Mouse (Mus musculus) stomach, postnatal 0 days (tissue): ENCODE results near the gene Rpl26. TPM values are rescaled to one million over a fixed set of nuclear protein-coding genes. Genes with fewer than 3 reads are reported as not detected.
"Not testable (repeated sequence)": the region's sequence is repeated elsewhere in the genome, so short reads cannot be mapped to it uniquely, and the experiment has no call there.

Experiments used
- ATAC-seq: fragments of 200-750 bp; cut with Nextera tagmentation; 2 replicates; pipeline ENCODE4 v1.8.0; 2017; ENCODE audit not compliant: low FRiP score, low TSS enrichment
- DNase-seq: peaks from one replicate; pipeline ENCODE4 v3.0.0-alpha.2; 2016; ENCODE audit warnings: low spot score
- H3K27ac ChIP-seq: fragments of 300-500 bp; sonication (generic); replicated peaks from 2 replicates; pipeline ENCODE4 v1.5.1; 2014; ENCODE audit warnings: mild to moderate bottlenecking, control low read depth
- H3K27me3 ChIP-seq: fragments of 300-500 bp; sonication (generic); 2 replicates; pipeline ENCODE4 v1.6.1; 2014; ENCODE audit warnings: low read length; ENCODE audit not compliant: control insufficient read depth, insufficient read depth
- H3K36me3 ChIP-seq: fragments of 300-500 bp; sonication (generic); 2 replicates; pipeline ENCODE4 v1.6.1; 2014; ENCODE audit warnings: low read length, mixed read lengths; ENCODE audit not compliant: control insufficient read depth, insufficient read depth
- H3K4me1 ChIP-seq: fragments of 300-500 bp; sonication (generic); replicated peaks from 2 replicates; pipeline ENCODE4 v1.6.1; 2014; ENCODE audit warnings: antibody characterized with exemption; ENCODE audit not compliant: control insufficient read depth, insufficient read depth
- H3K4me2 ChIP-seq: fragments of 300-500 bp; sonication (generic); replicated peaks from 2 replicates; pipeline ENCODE4 v1.6.1; 2014; ENCODE audit warnings: low read depth, mild to moderate bottlenecking, control low read depth, moderate library complexity
- H3K4me3 ChIP-seq: fragments of 300-500 bp; sonication (generic); 2 replicates; pipeline ENCODE4 v1.5.1; 2014; ENCODE audit warnings: low read depth, low read length, control low read depth
- H3K9ac ChIP-seq: fragments of 300-500 bp; sonication (generic); 2 replicates; pipeline ENCODE4 v1.6.1; 2014; ENCODE audit warnings: mild to moderate bottlenecking, low read length, control low read depth, mixed read lengths
- H3K9me3 ChIP-seq: fragments of 300-500 bp; sonication (generic); 2 replicates; pipeline ENCODE4 v1.6.1; 2016; ENCODE audit warnings: low read length; ENCODE audit not compliant: control insufficient read depth
- CTCF ChIP-seq: IDR thresholded peaks from 2 replicates; pipeline ENCODE4 v1.5.1; 2016; ENCODE audit warnings: antibody characterized with exemption, low read depth, mild to moderate bottlenecking, moderate library complexity
- EP300 ChIP-seq: optimal IDR thresholded peaks from 2 replicates; pipeline ENCODE3; 2016; ENCODE audit warnings: antibody characterized with exemption
- WGBS: fragments of 180-500 bp; shearing (Covaris S2); extraction: QIAGEN DNeasy Blood & Tissue Kit; methylation state at CpG from one replicate; pipeline ENCODE4 v1.1.7; 2014; 5-methylcytosine and 5-hydroxymethylcytosine counted together
- polyA plus RNA-seq: library from polyadenylated mRNA; unstranded; fragments of >200 nt; fragmentation: Nextera tagmentation; extraction: Ambion mirVana; gene quantifications from 2 replicates; pipeline ENCODE4 v1.2.1, GENCODE M21; 2015

Gene Rpl26
- polyA plus RNA-seq, 1 experiment from 2014 or later = 899 TPM

DNA sequence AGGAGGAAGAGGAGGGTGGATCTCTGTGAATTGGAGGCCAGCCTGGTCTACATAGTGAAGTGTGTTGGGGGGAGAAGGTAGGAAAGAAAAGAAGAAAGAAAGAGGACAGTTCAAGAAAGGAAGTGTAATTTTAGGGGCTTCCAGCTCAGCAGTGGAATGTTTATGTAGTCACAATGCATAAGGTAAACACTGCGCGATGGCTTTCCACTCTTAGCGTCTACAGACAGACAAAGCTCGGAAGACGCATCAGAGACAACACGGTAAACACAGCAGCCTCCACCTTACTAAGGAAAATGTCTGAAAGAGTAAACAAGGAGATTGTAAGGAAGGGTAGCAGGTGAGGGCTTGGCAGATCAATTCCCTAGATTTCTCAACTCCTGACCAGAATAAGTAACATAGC, 28.6 kb downstream of the Rpl26 start:
- Histone ChIP-seq H3K27me3 (no peaks in the 10 kb centered on the region), H3K4me3 (no peak overlapping the region), H3K4me1 (no peaks in the 10 kb centered on the region), H3K4me2 (no peak overlapping the region), H3K9ac (no peak overlapping the region), H3K36me3 (no peaks in the 10 kb centered on the region), H3K27ac (no peak overlapping the region), H3K9me3 (no peaks in the 10 kb centered on the region)
- ATAC-seq (no peak), DNase-seq (no peak)
- no peak for TF ChIP-seq EP300
- no peak for TF ChIP-seq CTCF
- WGBS = 9% methylated on average over 6 of the region's 6 CpGs

DNA sequence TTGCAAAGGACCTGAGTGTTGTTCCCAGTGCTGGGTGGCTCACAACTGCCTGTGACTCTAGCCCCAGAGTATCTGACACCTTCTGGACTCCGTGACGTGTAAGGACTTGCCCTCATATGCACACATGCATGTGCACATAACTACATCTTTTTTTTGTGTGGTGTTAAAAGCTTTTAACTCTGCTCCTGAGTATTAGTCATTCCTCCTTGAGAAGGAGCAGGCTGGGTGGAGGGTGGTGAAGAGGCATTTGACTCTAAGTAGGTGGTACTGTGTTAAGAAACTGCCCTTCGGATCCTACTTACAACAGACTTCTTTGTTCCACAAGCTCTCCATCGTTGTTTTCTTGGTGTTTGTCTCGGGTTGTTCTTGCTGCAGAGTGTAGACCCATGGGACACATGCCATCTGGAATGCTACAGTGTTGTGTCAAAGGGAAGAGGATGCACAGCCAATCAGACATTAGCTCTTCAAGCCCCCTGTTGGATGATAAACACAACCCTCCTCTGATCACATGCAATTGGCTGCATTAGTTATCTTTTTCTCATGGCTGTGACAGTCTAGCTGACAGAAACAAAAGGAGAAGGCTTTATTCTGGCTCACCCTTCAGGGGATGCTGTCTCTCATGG, 32.6 kb downstream of the Rpl26 start:
- no peak overlapping the region for H3K4me3 ChIP-seq
- H3K27me3 ChIP-seq = no peaks in the 10 kb centered on the region
- H3K4me1 ChIP-seq = no peaks in the 10 kb centered on the region
- TF ChIP-seq EP300 = no peak
- TF ChIP-seq CTCF = no peak
- H3K36me3 ChIP-seq = no peaks in the 10 kb centered on the region
- H3K27ac ChIP-seq = no peak overlapping the region
- ATAC-seq (no peak), DNase-seq (no peak)
- WGBS = 60% methylated on average over 5 of the region's 5 CpGs
- H3K9me3 ChIP-seq = no peaks in the 10 kb centered on the region
- H3K4me2 ChIP-seq = no peak overlapping the region
- no peak overlapping the region for H3K9ac ChIP-seq

DNA sequence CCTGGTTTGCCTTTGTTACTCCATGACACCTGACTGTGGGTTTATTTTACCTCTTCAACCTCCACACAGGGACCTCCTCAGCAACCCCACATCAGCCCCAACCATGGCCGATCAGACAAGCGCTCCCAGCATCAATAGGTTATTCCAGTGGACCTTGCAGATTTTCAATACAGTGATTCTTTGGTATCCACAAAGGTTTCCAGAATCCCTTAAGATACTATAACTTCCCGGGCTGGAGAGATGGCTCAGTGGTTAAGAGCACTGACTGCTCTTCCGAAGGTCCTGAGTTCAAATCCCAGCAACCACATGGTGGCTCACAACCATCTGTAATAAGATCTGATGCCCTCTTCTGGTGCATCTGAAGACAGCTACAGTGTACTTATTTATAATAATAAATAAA, 35.6 kb downstream of the Rpl26 start:
- H3K4me2 ChIP-seq, H3K9me3 ChIP-seq, H3K4me1 ChIP-seq, H3K4me3 ChIP-seq, H3K9ac ChIP-seq, H3K27me3 ChIP-seq, ATAC-seq, H3K36me3 ChIP-seq, H3K27ac ChIP-seq, DNase-seq: not testable (repeated sequence)
- 90% methylated on average over 4 of the region's 4 CpGs for WGBS

- WGBS = 2% methylated on average over 16 of the region's 16 CpGs
- H3K4me2 ChIP-seq = peak overlapping the region; percentile 57
- no peaks in the 10 kb centered on the region for H3K36me3 ChIP-seq
- H3K9ac ChIP-seq = peak overlapping the region; percentile 55
- TF ChIP-seq CTCF = no peak
- no peak for TF ChIP-seq EP300
- no peaks in the 10 kb centered on the region for H3K9me3 ChIP-seq
- ATAC-seq (peak; percentile 98), DNase-seq (peak; percentile 90)
- no peaks in the 10 kb centered on the region for H3K27me3 ChIP-seq
- H3K4me1 ChIP-seq = no peaks in the 10 kb centered on the region
- peak overlapping the region; percentile 40 for H3K4me3 ChIP-seq
- H3K27ac ChIP-seq = 0 out of 2 replicates have a peak overlapping the region, but pooled peaks have one; percentile 26
These were observed 38.3 kb downstream of the Rpl26 start for GRCm38 (mm10) chr11:68939451-68940304.

DNA sequence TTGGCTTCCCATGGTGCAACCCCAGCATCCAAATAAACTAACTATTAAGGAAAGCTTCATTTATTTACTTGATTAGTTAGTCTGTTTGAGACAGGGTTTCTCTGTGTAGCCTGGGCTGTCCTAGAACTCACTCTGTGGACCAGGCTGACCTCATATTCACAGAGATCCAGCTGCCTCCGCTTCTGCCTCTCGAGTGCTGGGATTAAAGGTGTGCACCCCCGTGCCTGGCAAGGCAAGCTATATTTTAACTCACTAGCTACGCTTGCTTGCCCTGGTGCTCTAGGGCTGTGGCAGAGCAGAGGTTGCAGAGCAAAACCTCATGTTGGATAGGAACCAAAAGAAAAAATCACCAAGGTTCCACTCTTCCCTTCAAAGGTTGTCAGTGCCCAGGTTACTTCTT, 39.1 kb downstream of the Rpl26 start:
- 0 out of 2 replicates have a peak overlapping the region, but pooled peaks have one; percentile 19 for H3K9ac ChIP-seq
- no peak for DNase-seq
- TF ChIP-seq CTCF (no peak), EP300 (no peak)
- no peak for ATAC-seq
- H3K4me2 ChIP-seq = peak overlapping the region; percentile 57
- no peaks in the 10 kb centered on the region for H3K9me3 ChIP-seq
- WGBS = 36% methylated on average over 4 of the region's 4 CpGs
- no peaks in the 10 kb centered on the region for H3K27me3 ChIP-seq
- H3K4me1 ChIP-seq = no peaks in the 10 kb centered on the region
- no peaks in the 10 kb centered on the region for H3K36me3 ChIP-seq
- H3K27ac ChIP-seq = no peak overlapping the region
- H3K4me3 ChIP-seq = peak overlapping the region; percentile 40; the same call in 1 of the 2 replicates

GRCm38 (mm10) chr11:68942731-68943130, 41.3 kb downstream of the Rpl26 start:
- H3K36me3 ChIP-seq = no peaks in the 10 kb centered on the region
- no peaks in the 10 kb centered on the region for H3K27me3 ChIP-seq
- 88% methylated on average over 8 of the region's 8 CpGs for WGBS
- H3K4me1 ChIP-seq = no peaks in the 10 kb centered on the region
- H3K9me3 ChIP-seq = no peaks in the 10 kb centered on the region
- no peak overlapping the region for H3K4me3 ChIP-seq
- no peak for TF ChIP-seq EP300
- TF ChIP-seq CTCF = no peak
- ATAC-seq = no peak
- no peak overlapping the region for H3K27ac ChIP-seq
- no peak for DNase-seq
- H3K4me2 ChIP-seq = no peak overlapping the region
- H3K9ac ChIP-seq = no peak overlapping the region
